Mouse (Mus musculus) pancreas, adult 10 weeks (tissue): ENCODE data around the gene Ccdc71l. TPM values are rescaled to one million over a fixed set of nuclear protein-coding genes. Genes with fewer than 3 reads are reported as not detected.

ENCODE experiments used
- polyA plus RNA-seq: library from polyadenylated mRNA; stranded (reverse); fragments of 350-450 nt; fragmentation: Illumina TruSeq; extraction: RNeasy Lipid Tissue Mini Kit (QIAGEN cat#74804); gene quantifications from one replicate; pipeline ENCODE4 v1.2.3, GENCODE M21; 2015; ENCODE audit warnings: low read depth, low replicate concordance; ENCODE audit not compliant: insufficient read depth

Gene Ccdc71l
- polyA plus RNA-seq = 2.2 TPM

GRCm38 (mm10) chr12:32378528-32379295 is at the start of gene Ccdc71l:
Gene Ccdc71l (plus strand): TSS chr12:32378704.

Other genes with a start within 250 kb of the Ccdc71l start
- gene Pik3cg, start 170.0 kb upstream of the Ccdc71l start, polyA plus RNA-seq = 0.66 TPM